Mouse (Mus musculus) limb, embryonic 11.5 days (tissue): Measurements from ENCODE around the gene Ywhae. TPM values are rescaled to one million over a fixed set of nuclear protein-coding genes. Genes with fewer than 3 reads are reported as not detected.

Source experiments
- ATAC-seq: fragments of 200-750 bp; cut with Nextera tagmentation; 2 replicates; pipeline ENCODE4 v1.8.0; 2017; ENCODE audit warnings: low read depth; ENCODE audit not compliant: insufficient number of reproducible peaks, low FRiP score, low TSS enrichment
- DNase-seq: peaks from one replicate; pipeline ENCODE4 v3.0.0-alpha.2; 2015; ENCODE audit warnings: low spot score
- H3K27ac ChIP-seq: fragments of 300-500 bp; sonication (generic); replicated peaks from 2 replicates; pipeline ENCODE4 v1.5.1; 2014; ENCODE audit warnings: low read depth, mild to moderate bottlenecking, low read length
- H3K27me3 ChIP-seq: fragments of 300-500 bp; sonication (generic); 2 replicates; pipeline ENCODE4 v1.6.1; 2014; ENCODE audit warnings: mild to moderate bottlenecking, low read length, mixed read lengths; ENCODE audit not compliant: control insufficient read depth, insufficient read depth
- H3K36me3 ChIP-seq: fragments of 300-500 bp; sonication (generic); 2 replicates; pipeline ENCODE4 v1.6.1; 2014; ENCODE audit warnings: mild to moderate bottlenecking, low read length, moderate library complexity, mixed read lengths; ENCODE audit not compliant: control insufficient read depth, insufficient read depth
- H3K4me1 ChIP-seq: fragments of 300-500 bp; sonication (generic); 2 replicates; pipeline ENCODE4 v1.6.1; 2014; ENCODE audit warnings: low read length, mixed read lengths; ENCODE audit not compliant: control insufficient read depth, insufficient read depth
- H3K4me2 ChIP-seq: fragments of 300-500 bp; sonication (generic); 2 replicates; pipeline ENCODE4 v1.6.1; 2014; ENCODE audit warnings: low read depth, mild to moderate bottlenecking, moderate library complexity; ENCODE audit not compliant: severe bottlenecking
- H3K4me3 ChIP-seq: fragments of 300-500 bp; sonication (generic); 2 replicates; pipeline ENCODE4 v1.5.1; 2014; ENCODE audit warnings: low read depth, low read length
- H3K9ac ChIP-seq: fragments of 300-500 bp; sonication (generic); 2 replicates; pipeline ENCODE4 v1.6.1; 2014; ENCODE audit warnings: mild to moderate bottlenecking, low read length
- H3K9me3 ChIP-seq: fragments of 300-500 bp; sonication (generic); 2 replicates; pipeline ENCODE4 v1.6.1; 2016; ENCODE audit warnings: low read length; ENCODE audit not compliant: control insufficient read depth
- WGBS: fragments of 180-500 bp; shearing (Covaris S2); extraction: QIAGEN DNeasy Blood & Tissue Kit; methylation state at CpG from one replicate; pipeline ENCODE4 v1.1.7; 2014; 5-methylcytosine and 5-hydroxymethylcytosine counted together
- polyA plus RNA-seq: library from polyadenylated mRNA; unstranded; fragments of >200 nt; fragmentation: Nextera tagmentation; extraction: Ambion mirVana; gene quantifications from 2 replicates; pipeline ENCODE4 v1.2.1, GENCODE M21; 2014

The Ywhae gene
- polyA plus RNA-seq, 1 experiment from 2014 or later = 1,356 TPM

- Histone ChIP-seq H3K27me3 (no peaks in the 10 kb centered on the region), H3K36me3 (peaks cover 4% of the 10 kb centered on the region; the same call in 1 of the 2 replicates), H3K4me1 (no peaks in the 10 kb centered on the region), H3K9ac (no peak overlapping the region), H3K4me2 (no peak overlapping the region), H3K9me3 (no peaks in the 10 kb centered on the region), H3K27ac (no peak overlapping the region), H3K4me3 (no peak overlapping the region)
- WGBS = 90% methylated on average over 3 of the region's 3 CpGs
- DNase-seq (no peak), ATAC-seq (no peak)
Measured at GRCm38 (mm10) chr11:75744761-75745160, 12.1 kb downstream of the Ywhae start.

GRCm38 (mm10) chr11:75750537-75750936 is 17.9 kb downstream of the Ywhae start:
- Histone ChIP-seq H3K4me1 (no peaks in the 10 kb centered on the region), H3K27me3 (no peaks in the 10 kb centered on the region), H3K4me3 (no peak overlapping the region), H3K4me2 (no peak overlapping the region), H3K27ac (no peak overlapping the region), H3K9me3 (no peaks in the 10 kb centered on the region), H3K36me3 (peaks cover 9% of the 10 kb centered on the region; the same call in 1 of the 2 replicates), H3K9ac (no peak overlapping the region)
- ATAC-seq (no peak), DNase-seq (no peak)
- WGBS = 85% methylated on average over 1 of the region's 1 CpGs

GRCm38 (mm10) chr11:75751082-75751481 is 18.4 kb downstream of the Ywhae start:
- WGBS = 86% methylated on average over 4 of the region's 4 CpGs
- Histone ChIP-seq H3K27me3 (no peaks in the 10 kb centered on the region), H3K27ac (no peak overlapping the region), H3K9ac (no peak overlapping the region), H3K4me1 (no peaks in the 10 kb centered on the region), H3K4me2 (no peak overlapping the region), H3K9me3 (no peaks in the 10 kb centered on the region), H3K36me3 (peaks cover 11% of the 10 kb centered on the region; the same call in 1 of the 2 replicates), H3K4me3 (no peak overlapping the region)
- DNase-seq (no peak), ATAC-seq (no peak)

GRCm38 (mm10) chr11:75756687-75757086 is 24.0 kb downstream of the Ywhae start:
- ATAC-seq = no peak
- 89% methylated on average over 8 of the region's 8 CpGs for WGBS

GRCm38 (mm10) chr11:75758553-75758952 is 25.9 kb downstream of the Ywhae start:
- DNase-seq (no peak), ATAC-seq (no peak)
- Histone ChIP-seq H3K4me1 (no peaks in the 10 kb centered on the region), H3K36me3 (peaks cover 35% of the 10 kb centered on the region), H3K27ac (no peak overlapping the region), H3K4me3 (no peak overlapping the region), H3K27me3 (no peaks in the 10 kb centered on the region), H3K4me2 (no peak overlapping the region), H3K9ac (no peak overlapping the region), H3K9me3 (no peaks in the 10 kb centered on the region)
- 98% methylated on average over 1 of the region's 1 CpGs for WGBS

More at GRCm38 (mm10) chr11:75756687-75757086, 24.0 kb downstream of the Ywhae start:
- no peaks in the 10 kb centered on the region for H3K4me1 ChIP-seq
- H3K4me3 ChIP-seq = no peak overlapping the region
- H3K36me3 ChIP-seq = peaks cover 37% of the 10 kb centered on the region
- no peaks in the 10 kb centered on the region for H3K27me3 ChIP-seq
- H3K27ac ChIP-seq = no peak overlapping the region
- no peaks in the 10 kb centered on the region for H3K9me3 ChIP-seq
- H3K4me2 ChIP-seq = no peak overlapping the region
- DNase-seq = no peak
- no peak overlapping the region for H3K9ac ChIP-seq

GRCm38 (mm10) chr11:75760785-75761184 is 28.1 kb downstream of the Ywhae start:
- H3K36me3 ChIP-seq = peaks cover 32% of the 10 kb centered on the region
- ATAC-seq = no peak
- no peaks in the 10 kb centered on the region for H3K27me3 ChIP-seq
- no peak overlapping the region for H3K4me2 ChIP-seq
- H3K9ac ChIP-seq = no peak overlapping the region
- DNase-seq = no peak
- H3K4me3 ChIP-seq = no peak overlapping the region
- 94% methylated on average over 5 of the region's 5 CpGs for WGBS
- no peaks in the 10 kb centered on the region for H3K4me1 ChIP-seq
- no peaks in the 10 kb centered on the region for H3K9me3 ChIP-seq
- H3K27ac ChIP-seq = no peak overlapping the region

- no peaks in the 10 kb centered on the region for H3K4me1 ChIP-seq
- 82% methylated on average over 2 of the region's 2 CpGs for WGBS
- no peaks in the 10 kb centered on the region for H3K27me3 ChIP-seq
- peaks cover 21% of the 10 kb centered on the region for H3K36me3 ChIP-seq
- H3K4me3 ChIP-seq = no peak overlapping the region
- no peaks in the 10 kb centered on the region for H3K9me3 ChIP-seq
- ATAC-seq (no peak), DNase-seq (no peak)
- H3K4me2 ChIP-seq = no peak overlapping the region
- no peak overlapping the region for H3K27ac ChIP-seq
- no peak overlapping the region for H3K9ac ChIP-seq
Measured at GRCm38 (mm10) chr11:75762708-75763107, 30.0 kb downstream of the Ywhae start.

GRCm38 (mm10) chr11:75764521-75765023 is 31.9 kb downstream of the Ywhae start:
- DNase-seq = no peak

GRCm38 (mm10) chr11:75765161-75765560 is 32.5 kb downstream of the Ywhae start:
- 90% methylated on average over 8 of the region's 8 CpGs for WGBS
- DNase-seq (no peak), ATAC-seq (no peak)
- no peak overlapping the region for H3K4me2 ChIP-seq
- H3K36me3 ChIP-seq = peaks cover 6% of the 10 kb centered on the region; the same call in 1 of the 2 replicates
- H3K27ac ChIP-seq = no peak overlapping the region
- H3K27me3 ChIP-seq = no peaks in the 10 kb centered on the region
- H3K4me3 ChIP-seq = no peak overlapping the region
- H3K9ac ChIP-seq = no peak overlapping the region
- no peaks in the 10 kb centered on the region for H3K9me3 ChIP-seq
- no peaks in the 10 kb centered on the region for H3K4me1 ChIP-seq

More at GRCm38 (mm10) chr11:75764521-75765023, 31.9 kb downstream of the Ywhae start:
- WGBS = 87% methylated on average over 4 of the region's 4 CpGs
- Histone ChIP-seq H3K9ac (no peak overlapping the region), H3K4me3 (no peak overlapping the region), H3K27ac (no peak overlapping the region), H3K36me3 (peaks cover 11% of the 10 kb centered on the region; the same call in 1 of the 2 replicates), H3K9me3 (no peaks in the 10 kb centered on the region), H3K27me3 (no peaks in the 10 kb centered on the region), H3K4me1 (no peaks in the 10 kb centered on the region), H3K4me2 (no peak overlapping the region)
- no peak for ATAC-seq
